Mouse (Mus musculus) limb, embryonic 13.5 days (tissue): ENCODE results near the gene Gpr88. TPM values are rescaled to one million over a fixed set of nuclear protein-coding genes. Genes with fewer than 3 reads are reported as not detected.

ENCODE experiments used
- ATAC-seq: fragments of 200-750 bp; cut with Nextera tagmentation; 2 replicates; pipeline ENCODE4 v1.8.0; 2017; ENCODE audit warnings: low read depth, moderate number of reproducible peaks, moderate TSS enrichment; ENCODE audit not compliant: low FRiP score
- H3K27ac ChIP-seq: fragments of 300-500 bp; sonication (generic); 2 replicates; pipeline ENCODE4 v1.5.1; 2015; ENCODE audit warnings: inconsistent platforms, mild to moderate bottlenecking, moderate library complexity
- H3K27me3 ChIP-seq: fragments of 300-500 bp; sonication (generic); 2 replicates; pipeline ENCODE4 v1.6.1; 2015; ENCODE audit warnings: mild to moderate bottlenecking, inconsistent platforms
- H3K36me3 ChIP-seq: fragments of 300-500 bp; sonication (generic); 2 replicates; pipeline ENCODE4 v1.6.1; 2015; ENCODE audit warnings: inconsistent platforms, mild to moderate bottlenecking, moderate library complexity
- H3K4me1 ChIP-seq: fragments of 300-500 bp; sonication (generic); 2 replicates; pipeline ENCODE4 v1.6.1; 2015; ENCODE audit warnings: inconsistent platforms
- H3K4me2 ChIP-seq: fragments of 300-500 bp; sonication (generic); replicated peaks from 2 replicates; pipeline ENCODE4 v1.6.1; 2015; ENCODE audit warnings: inconsistent platforms, mild to moderate bottlenecking, moderate library complexity
- H3K4me3 ChIP-seq: fragments of 300-500 bp; sonication (generic); 2 replicates; pipeline ENCODE4 v1.5.1; 2015; ENCODE audit warnings: moderate library complexity, mild to moderate bottlenecking, inconsistent platforms
- H3K9ac ChIP-seq: fragments of 300-500 bp; sonication (generic); 2 replicates; pipeline ENCODE4 v1.6.1; 2015; ENCODE audit warnings: mild to moderate bottlenecking, inconsistent platforms
- H3K9me3 ChIP-seq: fragments of 300-500 bp; sonication (generic); 2 replicates; pipeline ENCODE4 v1.6.1; 2016; ENCODE audit warnings: inconsistent platforms
- WGBS: fragments of 180-500 bp; shearing (Covaris S2); methylation state at CpG from one replicate; pipeline ENCODE4 v1.1.7; 2015; 5-methylcytosine and 5-hydroxymethylcytosine counted together
- polyA plus RNA-seq: library from polyadenylated mRNA; unstranded; fragments of >200 nt; fragmentation: Nextera tagmentation; extraction: Ambion mirVana; gene quantifications from 2 replicates; pipeline ENCODE4 v1.2.1, GENCODE M21; 2015

Gene Gpr88
- polyA plus RNA-seq, 1 experiment from 2014 or later = 1.5 TPM

DNA sequence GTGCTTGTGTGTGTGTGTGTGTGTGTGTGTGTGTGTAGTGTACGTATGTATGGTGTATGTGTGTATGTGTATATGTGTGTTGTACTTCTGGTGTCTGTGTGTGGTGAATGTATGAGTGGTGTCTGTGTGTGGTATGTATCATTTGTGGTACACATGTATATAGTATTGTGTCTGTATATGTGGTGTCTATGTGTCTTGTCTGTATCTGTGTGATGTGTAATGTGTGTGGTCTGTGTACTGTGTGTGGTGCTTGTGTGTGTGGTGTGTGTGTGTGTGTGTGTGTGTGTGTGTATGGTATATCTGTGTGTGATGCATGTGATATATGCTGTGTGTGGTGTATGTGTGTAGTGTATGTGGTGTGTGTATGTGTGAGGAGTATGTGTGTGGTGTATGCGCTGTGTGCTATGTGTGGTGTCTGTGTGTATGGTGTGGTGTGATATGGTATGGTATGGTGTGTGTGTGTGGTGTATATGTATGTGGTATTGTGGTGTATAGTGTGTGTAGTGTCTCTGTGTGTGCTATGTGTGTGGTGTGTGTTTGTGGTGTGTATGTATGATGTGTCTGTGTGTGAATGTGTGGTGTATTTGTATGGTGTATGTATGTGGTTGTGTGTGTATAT is 13.8 kb upstream of the Gpr88 start:
- Histone ChIP-seq H3K36me3 (no peaks in the 10 kb centered on the region), H3K4me2 (no peak overlapping the region), H3K27me3 (no peaks in the 10 kb centered on the region), H3K9ac (no peak overlapping the region), H3K4me3 (no peak overlapping the region), H3K27ac (peak overlapping the region; percentile 6; the same call in 1 of the 2 replicates), H3K4me1 (peaks cover 4% of the 10 kb centered on the region), H3K9me3 (no peaks in the 10 kb centered on the region)
- ATAC-seq = peak; percentile 32; the same call in 1 of the 2 replicates
- 92% methylated on average over 2 of the region's 2 CpGs for WGBS

GRCm38 (mm10) chr3:116266360-116266759 is 13.1 kb upstream of the Gpr88 start:
- no peak overlapping the region for H3K9ac ChIP-seq
- H3K9me3 ChIP-seq = no peaks in the 10 kb centered on the region
- 35% methylated on average over 3 of the region's 3 CpGs for WGBS
- H3K36me3 ChIP-seq = no peaks in the 10 kb centered on the region
- H3K27ac ChIP-seq = no peak overlapping the region
- no peak for ATAC-seq
- no peak overlapping the region for H3K4me2 ChIP-seq
- no peaks in the 10 kb centered on the region for H3K27me3 ChIP-seq
- no peak overlapping the region for H3K4me3 ChIP-seq
- peaks cover 4% of the 10 kb centered on the region for H3K4me1 ChIP-seq

- H3K9me3 ChIP-seq = no peaks in the 10 kb centered on the region
- no peak overlapping the region for H3K9ac ChIP-seq
- H3K36me3 ChIP-seq = no peaks in the 10 kb centered on the region
- ATAC-seq = no peak
- H3K4me2 ChIP-seq = no peak overlapping the region
- no peak overlapping the region for H3K4me3 ChIP-seq
- no peaks in the 10 kb centered on the region for H3K27me3 ChIP-seq
- 73% methylated on average over 1 of the region's 1 CpGs for WGBS
- no peak overlapping the region for H3K27ac ChIP-seq
- H3K4me1 ChIP-seq = peaks cover 4% of the 10 kb centered on the region
Measured at GRCm38 (mm10) chr3:116263977-116264376, 10.7 kb upstream of the Gpr88 start.

DNA sequence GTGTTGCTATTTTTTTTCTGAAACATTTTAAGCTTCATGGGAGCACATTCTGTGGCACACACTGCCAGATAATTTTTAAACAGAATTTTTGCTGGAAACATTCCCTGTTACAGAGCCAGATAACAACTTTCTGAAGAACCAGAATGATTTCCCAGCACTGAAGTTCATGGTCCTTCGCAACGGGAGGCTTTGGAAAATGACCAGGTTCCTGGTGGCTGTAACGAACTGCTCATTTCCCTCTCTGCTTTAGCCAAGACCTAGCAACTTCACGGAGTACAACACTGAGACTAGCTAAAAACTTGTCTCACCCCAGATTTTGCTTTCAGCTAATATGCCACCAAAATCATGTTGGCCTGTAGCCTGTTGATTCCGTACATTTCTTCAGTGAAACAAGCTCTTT is 9.8 kb upstream of the Gpr88 start:
- H3K4me1 ChIP-seq = peaks cover 4% of the 10 kb centered on the region
- H3K4me3 ChIP-seq = no peak overlapping the region
- 81% methylated on average over 5 of the region's 5 CpGs for WGBS
- H3K27me3 ChIP-seq = no peaks in the 10 kb centered on the region
- H3K27ac ChIP-seq = no peak overlapping the region
- no peak overlapping the region for H3K4me2 ChIP-seq
- ATAC-seq = no peak
- H3K9me3 ChIP-seq = no peaks in the 10 kb centered on the region
- no peak overlapping the region for H3K9ac ChIP-seq
- no peaks in the 10 kb centered on the region for H3K36me3 ChIP-seq

GRCm38 (mm10) chr3:116256104-116256503 is 2.8 kb upstream of the Gpr88 start:
- no peak overlapping the region for H3K27ac ChIP-seq
- H3K9me3 ChIP-seq = no peaks in the 10 kb centered on the region
- H3K4me2 ChIP-seq = no peak overlapping the region
- WGBS = 27% methylated on average over 5 of the region's 5 CpGs
- H3K27me3 ChIP-seq = peaks cover 44% of the 10 kb centered on the region
- peaks cover 24% of the 10 kb centered on the region for H3K4me1 ChIP-seq
- H3K4me3 ChIP-seq = no peak overlapping the region
- H3K9ac ChIP-seq = no peak overlapping the region
- ATAC-seq = no peak
- no peaks in the 10 kb centered on the region for H3K36me3 ChIP-seq

GRCm38 (mm10) chr3:116252255-116253040 is 855 bp downstream of the Gpr88 start:
- no peak overlapping the region for H3K27ac ChIP-seq
- peak; percentile 26 for ATAC-seq

DNA sequence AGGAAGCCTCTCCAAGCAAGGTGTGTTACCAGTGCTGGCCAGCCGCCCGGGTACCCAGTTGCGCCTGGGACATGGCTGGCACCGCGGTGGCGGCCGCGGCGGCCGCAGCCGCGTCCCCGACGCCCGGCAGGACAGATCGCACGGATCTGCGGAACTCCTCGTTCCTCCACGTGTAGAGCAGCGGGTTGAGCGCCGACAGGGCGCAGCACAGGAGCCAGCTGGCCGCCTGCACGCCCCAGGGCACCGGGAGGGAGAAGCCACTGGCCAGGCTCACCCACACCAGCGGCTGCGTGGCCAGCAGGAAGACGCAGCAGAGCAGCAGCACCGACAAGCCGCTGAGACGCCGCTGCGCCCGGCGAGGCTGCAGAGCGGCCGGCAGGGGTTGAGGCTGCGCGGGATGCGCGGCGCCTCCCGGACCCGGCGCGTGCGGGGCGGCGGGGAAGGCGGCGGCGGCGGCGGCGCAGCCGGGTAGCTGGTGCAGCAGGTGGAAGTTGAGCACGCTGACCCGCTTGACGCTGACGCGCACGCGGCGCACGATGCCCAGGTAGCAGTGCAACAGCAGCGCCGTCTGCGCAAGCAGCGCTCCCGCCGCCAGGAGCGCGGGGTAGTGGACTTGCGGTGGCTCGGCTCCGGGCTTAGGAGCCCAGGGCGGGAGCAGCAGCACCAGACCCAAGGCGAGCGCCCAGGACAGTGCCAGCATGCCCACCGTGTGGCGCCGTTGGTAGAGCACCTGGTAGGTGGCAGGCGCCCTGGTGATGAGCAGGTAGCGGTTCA is 1.6 kb downstream of the Gpr88 start:
- WGBS = under 1% methylated on average over 63 of the region's 86 CpGs
- Histone ChIP-seq H3K27me3 (peaks cover 78% of the 10 kb centered on the region), H3K27ac (no peak overlapping the region)

More at GRCm38 (mm10) chr3:116252255-116253040, 855 bp downstream of the Gpr88 start:
- WGBS = under 1% methylated on average over 48 of the region's 48 CpGs
- Histone ChIP-seq H3K36me3 (no peaks in the 10 kb centered on the region), H3K4me3 (peak overlapping the region; percentile 60), H3K9ac (peak overlapping the region; percentile 73), H3K9me3 (no peaks in the 10 kb centered on the region), H3K27me3 (peaks cover 78% of the 10 kb centered on the region), H3K4me2 (peak overlapping the region; percentile 99), H3K4me1 (peaks cover 25% of the 10 kb centered on the region)

GRCm38 (mm10) chr3:116249026-116249425 is 4.3 kb downstream of the Gpr88 start:
- peaks cover 61% of the 10 kb centered on the region for H3K27me3 ChIP-seq
- H3K36me3 ChIP-seq = no peaks in the 10 kb centered on the region
- no peak for ATAC-seq

More for the DNA sequence above, 1.6 kb downstream of the Gpr88 start:
- peak overlapping the region; percentile 73 for H3K9ac ChIP-seq
- H3K4me3 ChIP-seq = peak overlapping the region; percentile 60
- peaks cover 25% of the 10 kb centered on the region for H3K4me1 ChIP-seq
- peak; percentile 45 for ATAC-seq
- no peaks in the 10 kb centered on the region for H3K36me3 ChIP-seq
- no peaks in the 10 kb centered on the region for H3K9me3 ChIP-seq
- peak overlapping the region; percentile 99 for H3K4me2 ChIP-seq

DNA sequence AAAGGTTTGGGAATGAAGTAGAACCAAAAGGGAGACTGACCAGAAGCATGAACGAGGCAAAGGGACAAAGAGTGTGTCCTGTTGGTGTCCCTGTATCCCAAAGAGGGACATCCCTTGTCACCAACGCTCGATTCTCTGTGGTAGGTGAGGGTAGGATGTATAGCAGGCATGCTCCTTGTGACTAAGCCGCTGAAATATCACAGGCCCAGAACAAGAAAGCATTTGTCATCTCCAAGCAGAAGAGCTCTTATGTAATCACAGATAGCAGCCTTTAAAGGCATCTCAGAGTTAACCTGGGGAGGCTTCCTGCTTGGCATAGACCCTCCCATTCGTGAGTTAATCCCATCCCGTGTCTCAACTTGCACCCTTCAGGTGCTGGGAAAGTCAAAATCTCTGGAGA is 8.8 kb downstream of the Gpr88 start:
- no peak overlapping the region for H3K9ac ChIP-seq
- H3K4me2 ChIP-seq = no peak overlapping the region
- H3K36me3 ChIP-seq = no peaks in the 10 kb centered on the region
- H3K9me3 ChIP-seq = no peaks in the 10 kb centered on the region
- peaks cover 18% of the 10 kb centered on the region for H3K27me3 ChIP-seq
- H3K27ac ChIP-seq = no peak overlapping the region
- 66% methylated on average over 6 of the region's 6 CpGs for WGBS
- ATAC-seq = no peak
- no peak overlapping the region for H3K4me3 ChIP-seq
- H3K4me1 ChIP-seq = 0 out of 2 replicates have a peak, but pooled peaks cover 5% of the 10 kb centered on the region

More at GRCm38 (mm10) chr3:116249026-116249425, 4.3 kb downstream of the Gpr88 start:
- Histone ChIP-seq H3K4me1 (peaks cover 25% of the 10 kb centered on the region), H3K9ac (no peak overlapping the region), H3K4me2 (no peak overlapping the region), H3K4me3 (no peak overlapping the region), H3K9me3 (no peaks in the 10 kb centered on the region), H3K27ac (no peak overlapping the region)
- WGBS = 80% methylated on average over 2 of the region's 2 CpGs

DNA sequence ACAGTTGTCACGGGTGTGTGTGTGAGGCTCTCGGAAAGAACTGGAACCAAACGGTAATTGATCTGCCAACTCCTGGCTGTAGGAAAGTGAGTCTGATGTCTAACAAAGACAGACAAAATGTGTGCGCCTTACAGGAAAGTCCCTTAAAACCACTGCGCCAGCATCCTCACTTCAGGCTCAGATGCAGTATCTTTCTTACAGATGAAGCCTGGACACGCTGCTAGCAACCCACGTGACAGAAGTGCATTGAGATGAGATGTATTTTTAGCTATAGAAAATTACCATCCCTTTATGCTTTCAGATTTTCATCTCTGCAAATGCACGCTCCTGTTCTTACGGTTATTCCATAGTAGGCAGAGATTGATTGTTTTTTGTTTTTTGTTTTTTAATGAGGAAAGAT is 10.6 kb downstream of the Gpr88 start:
- H3K27me3 ChIP-seq = 0 out of 2 replicates have a peak, but pooled peaks cover 2% of the 10 kb centered on the region

DNA sequence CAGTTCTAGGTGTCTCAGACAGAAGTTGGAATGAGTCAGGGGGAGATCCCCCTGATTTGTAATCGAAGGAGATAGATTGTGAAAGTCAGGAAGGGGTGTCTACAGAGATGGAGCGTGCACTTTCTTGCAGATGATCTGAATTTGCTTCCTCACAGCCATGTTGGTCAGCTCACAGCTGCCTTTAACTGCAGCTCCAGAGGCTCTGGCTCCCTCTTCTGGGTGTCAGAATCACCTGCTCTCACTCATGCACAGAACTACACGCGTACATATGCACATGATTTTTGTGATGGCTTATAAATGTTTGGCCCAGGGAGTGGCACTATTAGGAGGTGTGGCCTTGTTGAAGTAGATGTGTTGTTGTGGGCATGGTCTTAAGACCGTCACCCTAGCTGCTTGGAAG is 15.8 kb downstream of the Gpr88 start:
- ATAC-seq = no peak
- Histone ChIP-seq H3K27me3 (no peaks in the 10 kb centered on the region), H3K4me1 (0 out of 2 replicates have a peak, but pooled peaks cover 5% of the 10 kb centered on the region), H3K4me2 (no peak overlapping the region), H3K9me3 (no peaks in the 10 kb centered on the region), H3K9ac (no peak overlapping the region), H3K27ac (no peak overlapping the region), H3K4me3 (no peak overlapping the region), H3K36me3 (no peaks in the 10 kb centered on the region)
- 84% methylated on average over 5 of the region's 5 CpGs for WGBS

More for the DNA sequence above, 10.6 kb downstream of the Gpr88 start:
- H3K36me3 ChIP-seq = no peaks in the 10 kb centered on the region
- H3K4me3 ChIP-seq = no peak overlapping the region
- 77% methylated on average over 9 of the region's 9 CpGs for WGBS
- no peak for ATAC-seq
- no peak overlapping the region for H3K4me2 ChIP-seq
- no peak overlapping the region for H3K27ac ChIP-seq
- H3K9ac ChIP-seq = no peak overlapping the region
- 0 out of 2 replicates have a peak, but pooled peaks cover 5% of the 10 kb centered on the region for H3K4me1 ChIP-seq
- no peaks in the 10 kb centered on the region for H3K9me3 ChIP-seq

DNA sequence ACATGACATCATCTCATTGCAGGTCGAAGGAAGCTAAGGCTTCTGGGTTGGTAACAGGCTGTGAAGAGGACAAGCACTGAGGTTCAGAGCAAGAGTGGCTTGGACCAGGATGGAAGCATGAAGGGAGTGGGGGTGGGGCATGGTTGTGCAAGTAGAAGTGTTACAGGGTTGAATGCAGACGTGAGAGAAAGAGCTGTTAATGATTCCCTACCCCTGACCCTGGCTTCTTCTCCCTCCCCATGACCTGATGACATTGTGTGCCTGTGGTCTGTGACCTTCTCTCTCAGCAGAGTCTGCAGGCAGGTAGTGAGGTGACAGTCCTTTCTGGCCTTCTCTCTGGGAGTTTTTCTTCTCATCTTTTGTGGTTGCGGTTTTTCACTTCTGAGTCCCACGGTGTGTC is 16.4 kb downstream of the Gpr88 start:
- no peak overlapping the region for H3K4me3 ChIP-seq
- H3K4me2 ChIP-seq = no peak overlapping the region
- H3K27me3 ChIP-seq = no peaks in the 10 kb centered on the region
- H3K9me3 ChIP-seq = no peaks in the 10 kb centered on the region
- H3K36me3 ChIP-seq = no peaks in the 10 kb centered on the region
- ATAC-seq = no peak
- no peak overlapping the region for H3K9ac ChIP-seq
- 78% methylated on average over 4 of the region's 4 CpGs for WGBS
- peaks cover 7% of the 10 kb centered on the region; the same call in 1 of the 2 replicates for H3K4me1 ChIP-seq
- no peak overlapping the region for H3K27ac ChIP-seq
